Mouse (Mus musculus): Measurements from ENCODE around the gene Il1f10. TPM values are rescaled to one million over a fixed set of nuclear protein-coding genes. Genes with fewer than 3 reads are reported as not detected.

The Il1f10 gene
- polyA plus RNA-seq, 1 experiment from 2014 or later, result not detected

DNA sequence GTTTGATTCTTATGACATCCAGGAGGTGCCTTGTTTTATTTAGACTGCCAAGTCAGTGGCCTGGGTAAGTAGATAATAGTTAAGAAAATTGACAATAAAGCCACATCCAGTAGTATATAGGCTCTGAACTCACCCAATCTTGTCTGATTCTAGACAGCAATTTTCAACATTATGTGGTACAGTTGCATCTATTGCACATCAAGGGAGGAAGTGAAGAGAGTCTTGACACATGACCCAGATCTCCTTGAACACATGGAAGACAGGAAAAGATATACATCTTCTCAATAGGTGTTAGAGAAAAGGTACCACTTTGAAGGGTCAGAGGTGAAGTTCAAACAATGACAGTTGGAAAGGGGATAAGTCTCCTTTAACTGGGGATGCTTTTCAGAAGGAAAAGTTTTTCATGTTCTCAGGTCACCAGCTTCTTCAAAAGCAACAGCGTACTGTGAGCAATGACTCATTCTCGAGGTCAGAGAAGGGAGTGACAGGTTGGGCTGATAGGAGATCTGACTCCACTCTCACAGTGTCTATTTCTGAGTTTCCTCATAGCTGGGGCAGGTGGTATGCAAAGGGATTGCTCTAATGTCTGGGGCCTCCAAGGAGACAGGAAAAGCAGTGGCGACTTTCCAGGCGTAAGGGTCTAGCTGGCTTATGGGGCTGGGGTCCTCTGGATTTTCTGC is 27.1 kb downstream of the Il1f10 start:
- Histone ChIP-seq H3K9ac (replicated peaks; ENCODE audit: low read depth, low read length) (no peak overlapping the region), H3K9me3 (ENCODE audit: control insufficient read depth, low read length) (no peaks in the 10 kb centered on the region), H3K4me3 (replicated peaks; ENCODE audit: low read length) (no peak overlapping the region), H3K27ac (ENCODE audit: low read length) (no peak overlapping the region), H3K27me3 (replicated peaks; ENCODE audit: control insufficient read depth, insufficient read depth, low read length) (no peaks in the 10 kb centered on the region), H3K36me3 (ENCODE audit: control insufficient read depth, insufficient read depth) (no peaks in the 10 kb centered on the region), H3K4me1 (replicated peaks; ENCODE audit: control insufficient read depth, insufficient read depth, low read length) (no peaks in the 10 kb centered on the region), H3K4me2 (ENCODE audit: low read length) (no peak overlapping the region)
- 86% methylated on average over 4 of the region's 4 CpGs for WGBS
- no peak for ATAC-seq

DNA sequence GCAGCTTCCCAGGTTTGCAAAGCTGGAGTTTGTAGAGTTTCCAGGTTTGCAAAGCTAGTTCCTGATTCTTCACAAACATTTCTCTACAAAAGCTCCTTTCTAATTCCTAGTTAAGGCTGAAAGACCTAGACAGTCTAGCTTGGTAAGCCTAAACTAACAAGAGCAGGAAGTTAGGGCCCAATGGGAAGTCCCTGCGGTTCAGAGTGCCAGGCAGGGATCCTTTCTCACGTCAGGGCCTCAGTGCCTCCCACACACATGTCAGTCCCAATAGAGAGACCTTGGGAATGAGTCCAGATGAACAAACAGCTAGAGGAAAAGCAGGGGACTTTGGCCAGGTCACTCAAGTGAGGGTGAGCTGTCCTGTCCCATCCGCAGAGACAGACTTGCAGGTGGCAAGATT is 44.3 kb downstream of the Il1f10 start:
- no peak overlapping the region for H3K9ac ChIP-seq (replicated peaks; ENCODE audit: low read depth, low read length)
- no peaks in the 10 kb centered on the region for H3K4me1 ChIP-seq (replicated peaks; ENCODE audit: control insufficient read depth, insufficient read depth, low read length)
- H3K36me3 ChIP-seq (ENCODE audit: control insufficient read depth, insufficient read depth), result no peaks in the 10 kb centered on the region
- 77% methylated on average over 3 of the region's 3 CpGs for WGBS
- ATAC-seq, result no peak
- H3K27ac ChIP-seq (ENCODE audit: low read length), result no peak overlapping the region
- no peak overlapping the region for H3K4me3 ChIP-seq (replicated peaks; ENCODE audit: low read length)
- no peak overlapping the region for H3K4me2 ChIP-seq (ENCODE audit: low read length)
- no peaks in the 10 kb centered on the region for H3K9me3 ChIP-seq (ENCODE audit: control insufficient read depth, low read length)
- no peaks in the 10 kb centered on the region for H3K27me3 ChIP-seq (replicated peaks; ENCODE audit: control insufficient read depth, insufficient read depth, low read length)

DNA sequence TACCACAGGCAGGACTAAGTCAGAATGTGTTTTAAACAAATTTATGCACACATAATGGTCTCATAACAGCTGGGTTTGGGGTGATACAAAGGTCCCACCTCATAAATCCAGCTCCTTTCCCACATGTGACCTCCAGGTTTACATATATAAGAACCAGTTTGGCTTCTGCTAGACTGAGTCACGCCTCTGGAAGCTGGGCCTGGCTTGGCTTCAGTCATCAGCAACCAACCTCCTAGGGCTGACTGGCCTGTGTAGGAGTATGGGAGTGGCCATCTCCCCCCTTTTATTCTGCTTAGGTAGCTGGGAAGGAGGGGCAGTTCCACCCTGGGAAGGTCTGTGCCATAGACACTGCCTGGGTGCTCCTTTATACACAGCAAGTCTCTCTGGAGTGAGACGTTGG is 45.5 kb downstream of the Il1f10 start, which contains the start of gene Il1rn:
Gene Il1rn, plus strand, starts transcription at position 309 of the 400 bp plus-strand sequence.
- 76% methylated on average over 2 of the region's 2 CpGs for WGBS
- no peaks in the 10 kb centered on the region for H3K4me1 ChIP-seq (replicated peaks; ENCODE audit: control insufficient read depth, insufficient read depth, low read length)
- no peaks in the 10 kb centered on the region for H3K36me3 ChIP-seq (ENCODE audit: control insufficient read depth, insufficient read depth)
- no peak within 1 kb of the TSS for H3K4me2 ChIP-seq (ENCODE audit: low read length)
- ATAC-seq, result no peak
- no peak within 1 kb of the TSS for H3K9ac ChIP-seq (replicated peaks; ENCODE audit: low read depth, low read length)
- no peaks in the 10 kb centered on the region for H3K27me3 ChIP-seq (replicated peaks; ENCODE audit: control insufficient read depth, insufficient read depth, low read length)
- H3K27ac ChIP-seq (ENCODE audit: low read length), result no peak within 1 kb of the TSS
- no peaks in the 10 kb centered on the region for H3K9me3 ChIP-seq (ENCODE audit: control insufficient read depth, low read length)
- no peak within 1 kb of the TSS for H3K4me3 ChIP-seq (replicated peaks; ENCODE audit: low read length)

DNA sequence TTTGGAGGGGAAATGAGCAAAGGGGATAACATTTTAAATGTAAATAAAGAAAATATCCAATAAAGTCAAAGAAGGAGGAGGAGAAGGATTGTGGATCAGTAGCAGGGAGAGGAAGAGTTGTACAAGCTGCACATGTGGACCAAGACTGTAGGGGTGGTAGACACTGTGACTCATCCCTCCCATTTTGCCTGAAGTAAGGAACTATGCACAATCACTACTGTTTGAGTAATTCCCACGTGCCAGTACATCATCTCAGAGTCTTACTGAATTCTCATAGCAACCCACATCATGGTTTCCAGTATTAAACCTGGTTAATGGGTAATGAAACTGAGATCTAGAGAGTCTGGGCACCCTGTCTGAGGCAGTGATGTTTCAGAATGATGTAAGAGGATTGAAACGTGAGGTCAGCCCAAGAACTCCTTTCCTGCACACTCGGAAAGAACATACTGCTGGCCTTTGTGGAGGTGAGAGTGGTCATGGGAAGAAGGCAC is 50.4 kb downstream of the Il1f10 start:
- Histone ChIP-seq H3K4me3 (replicated peaks; ENCODE audit: low read length) (no peak overlapping the region), H3K27me3 (replicated peaks; ENCODE audit: control insufficient read depth, insufficient read depth, low read length) (no peaks in the 10 kb centered on the region), H3K4me2 (ENCODE audit: low read length) (no peak overlapping the region), H3K9me3 (ENCODE audit: control insufficient read depth, low read length) (no peaks in the 10 kb centered on the region), H3K27ac (ENCODE audit: low read length) (no peak overlapping the region), H3K36me3 (ENCODE audit: control insufficient read depth, insufficient read depth) (no peaks in the 10 kb centered on the region), H3K9ac (replicated peaks; ENCODE audit: low read depth, low read length) (no peak overlapping the region), H3K4me1 (replicated peaks; ENCODE audit: control insufficient read depth, insufficient read depth, low read length) (no peaks in the 10 kb centered on the region)
- 75% methylated on average over 3 of the region's 3 CpGs for WGBS
- no peak for ATAC-seq

Other genes starting within 250 kb of the Il1f10 start
- gene Hnmt, start 241.8 kb upstream of the Il1f10 start, polyA plus RNA-seq (2015; fragmentation: Nextera tagmentation; extraction: Ambion mirVana), result 5.1 and 5.7 TPM in 2 replicates
- gene Tbpl2, start 194.6 kb upstream of the Il1f10 start, polyA plus RNA-seq (2015; fragmentation: Nextera tagmentation; extraction: Ambion mirVana), result not detected in 2 replicates
- not detected in 2 replicates for gene Il1f8, start 138.0 kb upstream of the Il1f10 start, polyA plus RNA-seq (2015; fragmentation: Nextera tagmentation; extraction: Ambion mirVana)
- not detected in 2 replicates for gene Il1f9, start 104.7 kb upstream of the Il1f10 start, polyA plus RNA-seq (2015; fragmentation: Nextera tagmentation; extraction: Ambion mirVana)
- gene Il1f6, start 75.8 kb upstream of the Il1f10 start, polyA plus RNA-seq (2015; fragmentation: Nextera tagmentation; extraction: Ambion mirVana), result not detected in 2 replicates
- not detected in 2 replicates for gene Il1f5, start 14.2 kb upstream of the Il1f10 start, polyA plus RNA-seq (2015; fragmentation: Nextera tagmentation; extraction: Ambion mirVana)
- 0.10 TPM in 1 of 2 replicates, not detected in the other for gene Il1rn, start 45.7 kb downstream of the Il1f10 start, polyA plus RNA-seq (2015; fragmentation: Nextera tagmentation; extraction: Ambion mirVana)
- 0.20 and 0.52 TPM in 2 replicates for gene Psd4, start 76.4 kb downstream of the Il1f10 start, polyA plus RNA-seq (2015; fragmentation: Nextera tagmentation; extraction: Ambion mirVana)
- gene Pax8, start 184.4 kb downstream of the Il1f10 start, polyA plus RNA-seq (2015; fragmentation: Nextera tagmentation; extraction: Ambion mirVana), result 0.57 and 0.82 TPM in 2 replicates